Mouse (Mus musculus): Measurements from ENCODE around the gene Insc. TPM values are rescaled to one million over a fixed set of nuclear protein-coding genes. Genes with fewer than 3 reads are reported as not detected.

Insc gene
- total RNA-seq, 2 experiments from 2014 or later = not detected

GRCm38 (mm10) chr7:114892618-114893257 lies 149.2 kb downstream of the Insc start:
- ATAC-seq (replicated peaks; ENCODE audit: low FRiP score, poor library complexity, severe bottlenecking) = no peak

- no peak for ATAC-seq (replicated peaks; ENCODE audit: low FRiP score, poor library complexity, severe bottlenecking)
Measured at GRCm38 (mm10) chr7:114893889-114894288, 150.4 kb downstream of the Insc start.

GRCm38 (mm10) chr7:114896966-114897697 lies 153.6 kb downstream of the Insc start:
- ATAC-seq (replicated peaks; ENCODE audit: low FRiP score, poor library complexity, severe bottlenecking) = no peak

Other genes starting within 250 kb of the Insc start
- 7.2 TPM in 1 of 2 replicates, not detected in the other for gene Cyp2r1, start 180.7 kb upstream of the Insc start, total RNA-seq (2015; ENCODE audit: low replicate concordance)
- gene Cyp2r1, start 180.7 kb upstream of the Insc start, total RNA-seq (2017; ENCODE audit: low replicate concordance) = not detected in 2 replicates
- gene Calca, start 107.3 kb upstream of the Insc start, total RNA-seq (2015; ENCODE audit: low replicate concordance) = not detected in 2 replicates
- not detected in 2 replicates for gene Calca, start 107.3 kb upstream of the Insc start, total RNA-seq (2017; ENCODE audit: low replicate concordance)
- not detected in 2 replicates for gene Calcb, start 25.1 kb upstream of the Insc start, total RNA-seq (2015; ENCODE audit: low replicate concordance)
- not detected in 2 replicates for gene Calcb, start 25.1 kb upstream of the Insc start, total RNA-seq (2017; ENCODE audit: low replicate concordance)